Mouse (Mus musculus) heart, adult 9 months (tissue): ENCODE results near the gene Abcb10.

Source experiments
- DNase-seq, 2 experiments: peaks; one replicate each; pipeline ENCODE4 v3.0.0; 2022; ENCODE audit warnings: low spot score in 2 of 2

Abcb10 gene

GRCm38 (mm10) chr8:123902653-123903052, 80.3 kb downstream of the Abcb10 start:
- no peak for DNase-seq
